In the genomic region with DNA sequence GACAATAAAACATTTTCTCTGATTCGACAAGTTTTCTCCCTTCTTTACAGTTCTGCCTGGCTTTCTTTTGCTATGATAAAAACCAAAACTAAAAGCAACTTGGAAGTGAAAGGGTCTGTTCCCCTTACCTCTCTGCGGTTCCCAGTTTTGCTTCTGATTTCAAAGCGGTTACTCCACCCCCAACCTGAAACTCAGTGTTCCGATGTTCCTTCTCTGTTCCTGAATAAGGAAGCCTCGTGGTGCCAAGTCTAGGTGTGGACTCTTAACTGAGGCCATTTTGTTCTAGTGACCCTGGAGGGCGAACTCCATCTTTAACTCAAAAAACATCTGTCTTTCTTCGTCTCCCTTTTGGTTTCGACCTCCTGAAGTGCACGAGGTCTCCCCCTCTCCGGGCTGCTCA, we compare ENCODE assay signal across 13 mouse cellular contexts. TPM values are rescaled to one million over a fixed set of nuclear protein-coding genes. Genes with fewer than 3 reads are reported as not detected.
A peak's percentile ranks its signal among the peaks of the same experiment; 100 is the strongest.
DNase-seq lines count a peak whose midpoint lies in the region; ATAC-seq lines count a peak whose summit lies in the region.
"Had no signal": no experiment of that assay in that cellular context is flagged by ENCODE, and none has a peak within 500 bp of the region (broad histone marks: within the 10 kb centered on the region; RNA-seq: fewer than 3 reads in every experiment).

No protein-coding gene starts in this region.

- H3K27me3 ChIP-seq in kidney, embryonic 16.5 days (ENCODE audit: insufficient read depth, low read length) = no peaks in the 10 kb centered on the region
- H3K27me3 ChIP-seq: hindbrain, embryonic 13.5 days had no signal

- WGBS in kidney, embryonic 16.5 days = 53% methylated on average over 10 of the region's 10 CpGs

- no peak overlapping the region for H3K4me3 ChIP-seq in kidney, embryonic 16.5 days (ENCODE audit: low read length)
- H3K4me3 ChIP-seq: hindbrain, embryonic 13.5 days had no signal

- DNase-seq in kidney, adult 18-20 months = no peak
- peak; percentile 52 for DNase-seq in ZHBTc4 (ENCODE audit: low read depth, low spot score)
- DNase-seq in thymus, postnatal 14 days = no peak
- no peak for DNase-seq in thymus, postnatal 4 days
- DNase-seq: adrenal gland, postnatal 36 days; embryo, embryonic 11 days; forebrain, postnatal 0 days; thymus, adult 2 months had no signal

- H3K27ac ChIP-seq in kidney, embryonic 16.5 days (ENCODE audit: low read length) = 0 out of 2 replicates have a peak overlapping the region, but pooled peaks have one; percentile 2
- H3K27ac ChIP-seq: hindbrain, embryonic 13.5 days had no signal

- H3K36me3 ChIP-seq in kidney, embryonic 16.5 days (ENCODE audit: insufficient read depth, low read length) = no peaks in the 10 kb centered on the region
- H3K36me3 ChIP-seq: hindbrain, embryonic 13.5 days had no signal

- peak overlapping the region; percentile 17 for H3K4me2 ChIP-seq in kidney, embryonic 16.5 days (replicated peaks; ENCODE audit: low read depth, low read length)
- H3K4me2 ChIP-seq: hindbrain, embryonic 13.5 days had no signal

- H3K4me1 ChIP-seq in kidney, embryonic 16.5 days (ENCODE audit: insufficient read depth, low read length) = peaks cover 15% of the 10 kb centered on the region
- H3K4me1 ChIP-seq: hindbrain, embryonic 13.5 days had no signal

- H3K9me3 ChIP-seq in kidney, embryonic 16.5 days (ENCODE audit: low read length) = no peaks in the 10 kb centered on the region
- H3K9me3 ChIP-seq: hindbrain, embryonic 13.5 days had no signal

- ATAC-seq in kidney, embryonic 16.5 days (ENCODE audit: low FRiP score, low TSS enrichment) = no peak
- ATAC-seq in hematopoietic stem cell, adult 5-6 weeks (replicated peaks in 1 of 2; ENCODE audit: insufficient read depth in 1 of 2, low FRiP score in 2 of 2, low TSS enrichment in 1 of 2, low read depth in 1 of 2, poor library complexity in 2 of 2, severe bottlenecking in 2 of 2) = peak; percentile 72 to 74
- ATAC-seq in megakaryocyte progenitor cell, adult 5-6 weeks (replicated peaks; ENCODE audit: poor library complexity) = peak; percentile 89
- ATAC-seq: forebrain, postnatal 0 days; midbrain, embryonic 16.5 days had no signal

- H3K9ac ChIP-seq in kidney, embryonic 16.5 days (replicated peaks; ENCODE audit: low read length) = no peak overlapping the region
- H3K9ac ChIP-seq: forebrain, postnatal 0 days; hindbrain, embryonic 13.5 days had no signal

RNA-seq across cellular contexts. Expression of gene Sh3bp4, which starts 54.4 kb away (rescaled TPM):
- polyA plus RNA-seq in kidney, embryonic 16.5 days (2015; fragmentation: Nextera tagmentation; extraction: Ambion mirVana) = 29.1 and 29.8 TPM in 2 replicates
- total RNA-seq in hematopoietic stem cell, adult 5-6 weeks (2017) = 0.44 and 0.55 TPM in 2 replicates
- total RNA-seq in megakaryocyte progenitor cell, adult 5-6 weeks (2015) = 0.24 and 0.27 TPM in 2 replicates
- total RNA-seq in megakaryocyte progenitor cell, adult 5-6 weeks (2017) = 0.03 TPM in 1 of 2 replicates, not detected in the other
